Comparison of ENCODE assay signal across 22 mouse cellular contexts in the genomic region with DNA sequence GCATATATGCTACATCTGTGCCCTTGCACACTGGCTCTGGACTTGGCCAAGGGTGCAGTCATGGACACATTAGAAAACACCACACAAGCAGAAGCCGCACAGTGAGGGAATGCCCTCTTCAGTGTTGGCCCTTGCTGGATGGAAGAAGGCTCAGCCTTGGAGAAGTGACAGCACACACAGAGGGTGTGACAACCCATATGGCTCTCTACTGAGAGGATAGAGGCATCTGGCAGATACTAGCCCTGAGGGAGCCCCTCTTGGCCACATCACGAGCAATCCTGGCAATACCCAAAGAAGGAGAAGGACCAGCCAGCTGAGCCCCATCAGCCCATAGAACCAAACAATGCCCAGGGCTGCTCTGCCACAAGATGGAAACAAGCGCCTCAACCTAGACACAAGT. TPM values are rescaled to one million over a fixed set of nuclear protein-coding genes. Genes with fewer than 3 reads are reported as not detected.
DNase-seq lines count a peak whose midpoint lies in the region; ATAC-seq and TF ChIP-seq lines count a peak whose summit lies in the region.
"Had no signal": no experiment of that assay in that cellular context is flagged by ENCODE, and none has a peak within 500 bp of the region (broad histone marks: within the 10 kb centered on the region; RNA-seq: fewer than 3 reads in every experiment).

No protein-coding gene starts in this region.

- TF ChIP-seq POLR2A in brain, embryonic 14.5 days (IDR thresholded peaks at IDR 0.05; ENCODE audit: borderline replicate concordance, extremely low read depth, insufficient read depth, insufficient read length, poor library complexity, severe bottlenecking): no peak

- intact Hi-C loops in gastrocnemius, adult 2 months (cut with DNase I): no loop called here

- peak overlapping the region; percentile 49 for H3K27ac ChIP-seq in gastrocnemius, adult 2 months
- peak overlapping the region; percentile 66; the same call in 1 of the 2 replicates for H3K27ac ChIP-seq in lung, embryonic 14.5 days (ENCODE audit: low read depth)
- no peak overlapping the region for H3K27ac ChIP-seq in hindbrain, embryonic 16.5 days (ENCODE audit: low read depth, low read length)
- H3K27ac ChIP-seq: kidney, postnatal 0 days; left cerebral cortex, adult 2 months; limb, embryonic 12.5 days; liver, embryonic 14.5 days; midbrain, embryonic 12.5 days had no signal

- no peak for TF ChIP-seq CTCF in gastrocnemius, adult 2 months (IDR thresholded peaks at IDR 0.05)
- no peak for TF ChIP-seq CTCF in lung, embryonic 14.5 days (IDR thresholded peaks at IDR 0.05; ENCODE audit: low read depth)
- TF ChIP-seq CTCF in brain, embryonic 14.5 days (IDR thresholded peaks at IDR 0.05; ENCODE audit: borderline replicate concordance, extremely low read depth, insufficient read depth, insufficient read length): no peak

- DNase-seq in gastrocnemius, adult 2 months: no peak
- DNase-seq in gastrocnemius, adult 8-10 months (ENCODE audit: low spot score in 2 of 2): no peak
- DNase-seq in lung, embryonic 14.5 days: no peak
- DNase-seq in lung, postnatal 14 days: no peak
- DNase-seq in brain, embryonic 14.5 days (ENCODE audit: low read depth): peak; percentile 35
- DNase-seq in thymus, postnatal 14 days: no peak
- DNase-seq: cerebellum, postnatal 36 days; right cerebral cortex, postnatal 4 days had no signal

- H3K4me2 ChIP-seq in lung, embryonic 14.5 days: no peak overlapping the region
- H3K4me2 ChIP-seq in hindbrain, embryonic 16.5 days (ENCODE audit: low read length): no peak overlapping the region
- H3K4me2 ChIP-seq: heart, embryonic 11.5 days; limb, embryonic 12.5 days had no signal

- H3K27me3 ChIP-seq in lung, embryonic 14.5 days (ENCODE audit: insufficient read depth, low read length): no peaks in the 10 kb centered on the region
- no peaks in the 10 kb centered on the region for H3K27me3 ChIP-seq in hindbrain, embryonic 16.5 days (replicated peaks; ENCODE audit: control insufficient read depth, insufficient read depth, low read length)
- H3K27me3 ChIP-seq: midbrain, embryonic 12.5 days had no signal

- no peaks in the 10 kb centered on the region for H3K36me3 ChIP-seq in lung, embryonic 14.5 days (ENCODE audit: insufficient read depth)
- no peaks in the 10 kb centered on the region for H3K36me3 ChIP-seq in hindbrain, embryonic 16.5 days (ENCODE audit: control insufficient read depth, insufficient read depth, low read length)
- H3K36me3 ChIP-seq: limb, embryonic 12.5 days; midbrain, embryonic 12.5 days had no signal

- no peak overlapping the region for H3K4me3 ChIP-seq in gastrocnemius, adult 2 months
- no peak overlapping the region for H3K4me3 ChIP-seq in lung, embryonic 14.5 days (ENCODE audit: low read depth, low read length)
- H3K4me3 ChIP-seq in hindbrain, embryonic 16.5 days (ENCODE audit: low read length): no peak overlapping the region
- H3K4me3 ChIP-seq: erythroblast, embryonic 14.5 days; left cerebral cortex, adult 2 months; limb, embryonic 12.5 days; midbrain, embryonic 12.5 days; myocyte had no signal

- H3K9me3 ChIP-seq in lung, embryonic 14.5 days (ENCODE audit: low read depth, low read length): no peaks in the 10 kb centered on the region
- H3K9me3 ChIP-seq in hindbrain, embryonic 16.5 days (ENCODE audit: control insufficient read depth, low read length): no peaks in the 10 kb centered on the region
- H3K9me3 ChIP-seq: limb, embryonic 12.5 days; midbrain, embryonic 12.5 days had no signal

- peaks cover 7% of the 10 kb centered on the region; the same call in 1 of the 2 replicates for H3K4me1 ChIP-seq in lung, embryonic 14.5 days (ENCODE audit: insufficient read depth)
- peaks cover 9% of the 10 kb centered on the region for H3K4me1 ChIP-seq in hindbrain, embryonic 16.5 days (ENCODE audit: control insufficient read depth, insufficient read depth, low read depth, low read length)

- WGBS in lung, embryonic 14.5 days: 86% methylated on average over 3 of the region's 3 CpGs
- 83% methylated on average over 3 of the region's 3 CpGs for WGBS in hindbrain, embryonic 16.5 days

- ATAC-seq in lung, embryonic 14.5 days (ENCODE audit: insufficient read depth): no peak
- ATAC-seq in hindbrain, embryonic 16.5 days: peak; percentile 24; the same call in 1 of the 2 replicates
- ATAC-seq: intestine, postnatal 0 days had no signal

- H3K9ac ChIP-seq in lung, embryonic 14.5 days: no peak overlapping the region
- H3K9ac ChIP-seq in hindbrain, embryonic 16.5 days (ENCODE audit: low read depth, low read length): no peak overlapping the region
- H3K9ac ChIP-seq: liver, embryonic 14.5 days; midbrain, embryonic 12.5 days had no signal

RNA-seq across cellular contexts. Expression of a gene that starts 5.6 kb away (rescaled TPM):
- total RNA-seq in gastrocnemius, adult 2 months (2021): not detected
- total RNA-seq in gastrocnemius, adult 8-10 months (2022): not detected
- 0.16 and 0.22 TPM in 2 replicates for polyA plus RNA-seq in lung, embryonic 14.5 days (2014; fragmentation: Nextera tagmentation; extraction: Ambion mirVana)
- polyA plus RNA-seq in brain, embryonic 14.5 days (2012; rRNA removed): 0.38 and 0.39 TPM in 2 replicates
- 0.40 TPM in 1 of 2 replicates, not detected in the other for polyA plus RNA-seq in hindbrain, embryonic 16.5 days (2015; fragmentation: Nextera tagmentation; extraction: Ambion mirVana)
- total RNA-seq: gastrocnemius, postnatal 25 days; heart, postnatal 36 days; layer of hippocampus, adult 18-20 months had no signal
- polyA plus RNA-seq: erythroblast, embryonic 14.5 days; heart, embryonic 11.5 days; intestine, postnatal 0 days; kidney, postnatal 0 days; limb, embryonic 12.5 days; testis, adult 2 months had no signal

RNA-seq across cellular contexts. Expression of a gene that starts 24.9 kb away (rescaled TPM):
- 1 to 10 TPM; 1.7 to 2.2 TPM for total RNA-seq in gastrocnemius, adult 2 months (2021)
- total RNA-seq in gastrocnemius, adult 8-10 months (2022): 1 to 10 TPM; 2.5 to 3.3 (median 2.9) TPM
- polyA plus RNA-seq in lung, embryonic 14.5 days (2014; fragmentation: Nextera tagmentation; extraction: Ambion mirVana): 10.0 and 11.3 TPM in 2 replicates
- 22.2 and 27.3 TPM in 2 replicates for polyA plus RNA-seq in brain, embryonic 14.5 days (2012; rRNA removed)
- polyA plus RNA-seq in hindbrain, embryonic 16.5 days (2015; fragmentation: Nextera tagmentation; extraction: Ambion mirVana): 4.0 and 6.3 TPM in 2 replicates
- polyA plus RNA-seq: erythroblast, embryonic 14.5 days had no signal

RNA-seq across cellular contexts. Expression of a gene that starts 52.2 kb away (rescaled TPM):
- 10 to 100 TPM; 39.6 to 41.5 TPM for total RNA-seq in gastrocnemius, adult 2 months (2021)
- total RNA-seq in gastrocnemius, adult 8-10 months (2022): 10 to 100 TPM; 38.7 to 43.0 (median 42.0) TPM
- 138 and 140 TPM in 2 replicates for polyA plus RNA-seq in lung, embryonic 14.5 days (2014; fragmentation: Nextera tagmentation; extraction: Ambion mirVana)
- polyA plus RNA-seq in brain, embryonic 14.5 days (2012; rRNA removed): 36.3 and 49.9 TPM in 2 replicates
- polyA plus RNA-seq in hindbrain, embryonic 16.5 days (2015; fragmentation: Nextera tagmentation; extraction: Ambion mirVana): 68.2 and 81.9 TPM in 2 replicates
